Mouse (Mus musculus) heart, postnatal 0 days (tissue): Measurements from ENCODE around the gene Syce1. TPM values are rescaled to one million over a fixed set of nuclear protein-coding genes. Genes with fewer than 3 reads are reported as not detected.

Source experiments
- ATAC-seq: fragments of 200-750 bp; cut with Nextera tagmentation; 2 replicates; pipeline ENCODE4 v1.8.0; 2017; ENCODE audit warnings: low read depth, moderate number of reproducible peaks, moderate library complexity; ENCODE audit not compliant: insufficient read depth
- DNase-seq: peaks from one replicate; pipeline ENCODE4 v3.0.0-alpha.2; 2016; ENCODE audit warnings: low spot score
- H3K27ac ChIP-seq: fragments of 300-500 bp; sonication (generic); 2 replicates; pipeline ENCODE4 v1.5.1; 2014; ENCODE audit warnings: low read depth, mild to moderate bottlenecking
- H3K27me3 ChIP-seq: fragments of 300-500 bp; sonication (generic); 2 replicates; pipeline ENCODE4 v1.6.1; 2014; ENCODE audit warnings: low read length, mixed read lengths; ENCODE audit not compliant: control insufficient read depth, insufficient read depth
- H3K36me3 ChIP-seq: fragments of 300-500 bp; sonication (generic); replicated peaks from 2 replicates; pipeline ENCODE4 v1.6.1; 2014; ENCODE audit warnings: low read length, mixed read lengths; ENCODE audit not compliant: control insufficient read depth, insufficient read depth
- H3K4me1 ChIP-seq: fragments of 300-500 bp; sonication (generic); 2 replicates; pipeline ENCODE4 v1.6.1; 2014; ENCODE audit warnings: antibody characterized with exemption; ENCODE audit not compliant: control insufficient read depth, insufficient read depth
- H3K4me2 ChIP-seq: fragments of 300-500 bp; sonication (generic); 2 replicates; pipeline ENCODE4 v1.6.1; 2014; ENCODE audit warnings: low read depth, mild to moderate bottlenecking, low read length, moderate library complexity
- H3K4me3 ChIP-seq: fragments of 300-500 bp; sonication (generic); 2 replicates; pipeline ENCODE4 v1.5.1; 2014; ENCODE audit warnings: low read depth, low read length
- H3K9ac ChIP-seq: fragments of 300-500 bp; sonication (generic); replicated peaks from 2 replicates; pipeline ENCODE4 v1.6.1; 2014; ENCODE audit warnings: low read depth, low read length, mixed read lengths
- H3K9me3 ChIP-seq: fragments of 300-500 bp; sonication (generic); replicated peaks from 2 replicates; pipeline ENCODE4 v1.6.1; 2016; ENCODE audit warnings: low read length; ENCODE audit not compliant: control insufficient read depth
- CTCF ChIP-seq: IDR thresholded peaks from 2 replicates; pipeline ENCODE4 v1.5.1; 2016; ENCODE audit warnings: antibody characterized with exemption, control low read depth, low read depth
- EP300 ChIP-seq: IDR thresholded peaks from 2 replicates; pipeline ENCODE4 v1.6.1; 2016; ENCODE audit warnings: antibody characterized with exemption, low read depth
- WGBS: fragments of 180-500 bp; shearing (Covaris S2); extraction: QIAGEN DNeasy Blood & Tissue Kit; methylation state at CpG from one replicate; pipeline ENCODE4 v1.1.7; 2014; 5-methylcytosine and 5-hydroxymethylcytosine counted together
- polyA plus RNA-seq: library from polyadenylated mRNA; unstranded; fragments of >200 nt; fragmentation: Nextera tagmentation; extraction: Ambion mirVana; gene quantifications from 2 replicates; pipeline ENCODE4 v1.2.1, GENCODE M21; 2015
- total RNA-seq: library from RNA; depleted of rRNA; stranded (reverse); fragments of >200 nt; gene quantifications from 2 replicates; pipeline ENCODE4 v1.2.3, GENCODE M21; 2014; ENCODE audit warnings: low replicate concordance; rRNA removed

Gene Syce1
- total RNA-seq (not detected in 2 replicates), polyA plus RNA-seq (0.10 and 0.18 TPM in 2 replicates)

GRCm38 (mm10) chr7:140787406-140788052 lies at the start of gene Syce1:
Gene Syce1, minus strand, starts transcription at chr7:140787852.
- Histone ChIP-seq H3K4me1 (no peaks in the 10 kb centered on the region), H3K9ac (no peak within 1 kb of the TSS), H3K4me3 (no peak within 1 kb of the TSS), H3K4me2 (no peak within 1 kb of the TSS), H3K27me3 (no peaks in the 10 kb centered on the region), H3K36me3 (no peaks in the 10 kb centered on the region), H3K27ac (no peak within 1 kb of the TSS), H3K9me3 (0 out of 2 replicates have a peak, but pooled peaks cover 4% of the 10 kb centered on the region)
- DNase-seq = no peak
- no peak for ATAC-seq
- WGBS = 74% methylated on average over 32 of the region's 33 CpGs
- TF ChIP-seq EP300 (no peak), CTCF (no peak)

- TF ChIP-seq EP300 = no peak
- TF ChIP-seq CTCF = no peak
- Histone ChIP-seq H3K9me3 (no peaks in the 10 kb centered on the region), H3K9ac (no peak overlapping the region), H3K27ac (no peak overlapping the region), H3K4me1 (no peaks in the 10 kb centered on the region), H3K36me3 (no peaks in the 10 kb centered on the region), H3K4me3 (no peak overlapping the region), H3K27me3 (peaks cover 22% of the 10 kb centered on the region; the same call in 1 of the 2 replicates), H3K4me2 (no peak overlapping the region)
- WGBS = 68% methylated on average over 9 of the region's 9 CpGs
- DNase-seq (no peak), ATAC-seq (no peak)
These were observed 48.8 kb upstream of the Syce1 start for GRCm38 (mm10) chr7:140836243-140837115.

- Histone ChIP-seq H3K4me2 (no peak overlapping the region), H3K9me3 (no peaks in the 10 kb centered on the region), H3K27ac (no peak overlapping the region), H3K27me3 (peaks cover 14% of the 10 kb centered on the region; the same call in 1 of the 2 replicates), H3K9ac (no peak overlapping the region), H3K36me3 (no peaks in the 10 kb centered on the region), H3K4me1 (no peaks in the 10 kb centered on the region), H3K4me3 (no peak overlapping the region)
- ATAC-seq (no peak), DNase-seq (no peak)
- WGBS = 49% methylated on average over 2 of the region's 2 CpGs
- TF ChIP-seq CTCF = no peak
- no peak for TF ChIP-seq EP300
These were observed 48.1 kb upstream of the Syce1 start for GRCm38 (mm10) chr7:140835758-140836087.

GRCm38 (mm10) chr7:140834968-140835757 lies 47.5 kb upstream of the Syce1 start, which contains the start of gene Urah:
Gene Urah, plus strand, starts transcription at chr7:140835018.
- no peak within 1 kb of the TSS for H3K4me2 ChIP-seq
- TF ChIP-seq EP300 = no peak
- TF ChIP-seq CTCF = no peak
- WGBS = 41% methylated on average over 20 of the region's 20 CpGs
- DNase-seq (no peak), ATAC-seq (no peak)
- H3K4me3 ChIP-seq = no peak within 1 kb of the TSS
- H3K36me3 ChIP-seq = no peaks in the 10 kb centered on the region
- H3K9ac ChIP-seq = no peak within 1 kb of the TSS
- no peaks in the 10 kb centered on the region for H3K4me1 ChIP-seq
- no peak within 1 kb of the TSS for H3K27ac ChIP-seq
- peaks cover 11% of the 10 kb centered on the region; the same call in 1 of the 2 replicates for H3K27me3 ChIP-seq
- no peaks in the 10 kb centered on the region for H3K9me3 ChIP-seq

GRCm38 (mm10) chr7:140833341-140833740 lies 45.7 kb upstream of the Syce1 start:
- Histone ChIP-seq H3K36me3 (no peaks in the 10 kb centered on the region), H3K27me3 (0 out of 2 replicates have a peak, but pooled peaks cover 4% of the 10 kb centered on the region), H3K4me2 (no peak overlapping the region), H3K9me3 (no peaks in the 10 kb centered on the region), H3K4me3 (no peak overlapping the region), H3K27ac (no peak overlapping the region), H3K9ac (no peak overlapping the region), H3K4me1 (no peaks in the 10 kb centered on the region)
- 68% methylated on average over 4 of the region's 4 CpGs for WGBS
- TF ChIP-seq EP300 (no peak), CTCF (no peak)
- no peak for ATAC-seq
- DNase-seq = no peak
